14 mouse cellular contexts compared by ENCODE assay signal in genomic region chr1:186888767-186889583, GRCm38 (mm10).
DNase-seq lines count a peak whose midpoint lies in the region; ATAC-seq lines count a peak whose summit lies in the region.
"Had no signal": no experiment of that assay in that cellular context is flagged by ENCODE, and none has a peak within 500 bp of the region (broad histone marks: within the 10 kb centered on the region; RNA-seq: fewer than 3 reads in every experiment).

No protein-coding gene starts in this region.

- no peak for DNase-seq in limb, embryonic 10.5 days (ENCODE audit: low spot score)
- DNase-seq in embryonic facial prominence, embryonic 14.5 days (ENCODE audit: low spot score) = peak; percentile 60
- DNase-seq in heart, embryonic 10.5 days (ENCODE audit: low spot score) = no peak
- DNase-seq in hindbrain, embryonic 14.5 days (ENCODE audit: low spot score) = no peak
- no peak for DNase-seq in cerebellum, postnatal 10 days
- DNase-seq in gastrocnemius, postnatal 25 days = no peak
- no peak for DNase-seq in adrenal gland, postnatal 25 days
- DNase-seq: adrenal gland, adult 2 months; kidney, postnatal 14 days; layer of hippocampus, postnatal 36 days; lung, adult 2 months had no signal

- 0 out of 2 replicates have a peak overlapping the region, but pooled peaks have one; percentile 2 for H3K4me2 ChIP-seq in limb, embryonic 12.5 days
- 0 out of 2 replicates have a peak overlapping the region, but pooled peaks have one; percentile 2 for H3K4me2 ChIP-seq in embryonic facial prominence, embryonic 14.5 days (ENCODE audit: low read depth, low read length)
- no peak overlapping the region for H3K4me2 ChIP-seq in hindbrain, embryonic 14.5 days (replicated peaks)

- peaks cover 14% of the 10 kb centered on the region for H3K4me1 ChIP-seq in limb, embryonic 12.5 days (replicated peaks)
- H3K4me1 ChIP-seq in limb, embryonic 10.5 days = peaks cover 9% of the 10 kb centered on the region; the same call in 1 of the 2 replicates
- H3K4me1 ChIP-seq in embryonic facial prominence, embryonic 14.5 days (ENCODE audit: control insufficient read depth, insufficient read depth, low read length) = 0 out of 2 replicates have a peak, but pooled peaks cover 3% of the 10 kb centered on the region
- H3K4me1 ChIP-seq in heart, embryonic 10.5 days = peaks cover 16% of the 10 kb centered on the region
- H3K4me1 ChIP-seq in hindbrain, embryonic 14.5 days (replicated peaks; ENCODE audit: control insufficient read depth, insufficient read depth, low read length) = peaks cover 10% of the 10 kb centered on the region

- H3K9ac ChIP-seq in limb, embryonic 12.5 days (replicated peaks) = no peak overlapping the region
- no peak overlapping the region for H3K9ac ChIP-seq in embryonic facial prominence, embryonic 14.5 days (ENCODE audit: low read depth, low read length)
- no peak overlapping the region for H3K9ac ChIP-seq in hindbrain, embryonic 14.5 days

- WGBS in limb, embryonic 12.5 days = 53% methylated on average over 11 of the region's 11 CpGs
- WGBS in limb, embryonic 10.5 days = 68% methylated on average over 11 of the region's 11 CpGs
- 46% methylated on average over 11 of the region's 11 CpGs for WGBS in embryonic facial prominence, embryonic 14.5 days
- 39% methylated on average over 11 of the region's 11 CpGs for WGBS in heart, embryonic 10.5 days
- 47% methylated on average over 11 of the region's 11 CpGs for WGBS in hindbrain, embryonic 14.5 days

- no peak overlapping the region for H3K4me3 ChIP-seq in limb, embryonic 12.5 days (replicated peaks)
- no peak overlapping the region for H3K4me3 ChIP-seq in limb, embryonic 10.5 days
- no peak overlapping the region for H3K4me3 ChIP-seq in embryonic facial prominence, embryonic 14.5 days (ENCODE audit: low read depth, low read length)
- no peak overlapping the region for H3K4me3 ChIP-seq in heart, embryonic 10.5 days
- no peak overlapping the region for H3K4me3 ChIP-seq in hindbrain, embryonic 14.5 days (replicated peaks; ENCODE audit: low read length)
- H3K4me3 ChIP-seq: erythroblast, embryonic 14.5 days had no signal

- H3K27me3 ChIP-seq in limb, embryonic 12.5 days = no peaks in the 10 kb centered on the region
- no peaks in the 10 kb centered on the region for H3K27me3 ChIP-seq in limb, embryonic 10.5 days (ENCODE audit: low read depth, poor library complexity, severe bottlenecking)
- H3K27me3 ChIP-seq in embryonic facial prominence, embryonic 14.5 days (replicated peaks; ENCODE audit: control insufficient read depth, insufficient read depth, low read length) = no peaks in the 10 kb centered on the region
- H3K27me3 ChIP-seq in heart, embryonic 10.5 days (ENCODE audit: insufficient read depth, poor library complexity, severe bottlenecking) = peaks cover 6% of the 10 kb centered on the region; the same call in 1 of the 2 replicates
- H3K27me3 ChIP-seq in hindbrain, embryonic 14.5 days (ENCODE audit: control insufficient read depth, insufficient read depth, low read length) = no peaks in the 10 kb centered on the region

- ATAC-seq in limb, embryonic 12.5 days (ENCODE audit: insufficient number of reproducible peaks, insufficient read depth, low FRiP score, low TSS enrichment, low read depth) = no peak; the same call in 1 of the 2 replicates
- peak; percentile 84; the same call in 1 of the 2 replicates for ATAC-seq in embryonic facial prominence, embryonic 14.5 days (ENCODE audit: low read depth)
- ATAC-seq in hindbrain, embryonic 14.5 days (ENCODE audit: low FRiP score) = no peak
- ATAC-seq: CD4-positive, CD25-positive, alpha-beta regulatory T cell, adult 4 months had no signal

- H3K9me3 ChIP-seq in limb, embryonic 12.5 days = no peaks in the 10 kb centered on the region
- H3K9me3 ChIP-seq in limb, embryonic 10.5 days (replicated peaks) = no peaks in the 10 kb centered on the region
- no peaks in the 10 kb centered on the region for H3K9me3 ChIP-seq in embryonic facial prominence, embryonic 14.5 days (ENCODE audit: control insufficient read depth, low read length)
- no peaks in the 10 kb centered on the region for H3K9me3 ChIP-seq in heart, embryonic 10.5 days
- no peaks in the 10 kb centered on the region for H3K9me3 ChIP-seq in hindbrain, embryonic 14.5 days (ENCODE audit: control insufficient read depth, low read length)

- H3K27ac ChIP-seq in limb, embryonic 12.5 days = no peak overlapping the region
- H3K27ac ChIP-seq in limb, embryonic 10.5 days = no peak overlapping the region
- H3K27ac ChIP-seq in embryonic facial prominence, embryonic 14.5 days (replicated peaks; ENCODE audit: low read depth, low read length) = no peak overlapping the region
- H3K27ac ChIP-seq in heart, embryonic 10.5 days = peak overlapping the region; percentile 76
- peak overlapping the region; percentile 54; the same call in 1 of the 2 replicates for H3K27ac ChIP-seq in hindbrain, embryonic 14.5 days

- no peaks in the 10 kb centered on the region for H3K36me3 ChIP-seq in limb, embryonic 12.5 days
- H3K36me3 ChIP-seq in limb, embryonic 10.5 days = no peaks in the 10 kb centered on the region
- no peaks in the 10 kb centered on the region for H3K36me3 ChIP-seq in embryonic facial prominence, embryonic 14.5 days (ENCODE audit: control insufficient read depth, insufficient read depth, low read length)
- no peaks in the 10 kb centered on the region for H3K36me3 ChIP-seq in heart, embryonic 10.5 days
- no peaks in the 10 kb centered on the region for H3K36me3 ChIP-seq in hindbrain, embryonic 14.5 days (replicated peaks; ENCODE audit: control insufficient read depth, insufficient read depth)

Comparison
In these comparisons a context has a peak if more than half of its experiments do, and no peak if none do; other contexts are left out.
1. H3K27ac ChIP-seq: peak in heart, embryonic 10.5 days (single experiment) and hindbrain, embryonic 14.5 days (single experiment); none in limb, embryonic 12.5 days (single experiment), limb, embryonic 10.5 days (single experiment) and embryonic facial prominence, embryonic 14.5 days (single experiment).